10 mouse cellular contexts compared by ENCODE assay signal in genomic region chr17:34699575-34700408, GRCm38 (mm10). TPM values are rescaled to one million over a fixed set of nuclear protein-coding genes. Genes with fewer than 3 reads are reported as not detected.
DNase-seq lines count a peak whose midpoint lies in the region; ATAC-seq lines count a peak whose summit lies in the region.
"Had no signal": no experiment of that assay in that cellular context is flagged by ENCODE, and none has a peak within 500 bp of the region (broad histone marks: within the 10 kb centered on the region; RNA-seq: fewer than 3 reads in every experiment).

No protein-coding gene starts in this region.

- H3K9me3 ChIP-seq in embryonic facial prominence, embryonic 13.5 days: no peaks in the 10 kb centered on the region

- peaks cover 17% of the 10 kb centered on the region for H3K4me1 ChIP-seq in embryonic facial prominence, embryonic 13.5 days

- no peak for ATAC-seq in embryonic facial prominence, embryonic 13.5 days (ENCODE audit: insufficient number of reproducible peaks, insufficient read depth, low FRiP score, low TSS enrichment, low read depth)
- ATAC-seq: liver, postnatal 0 days had no signal

- peak; percentile 84 for DNase-seq in brain, adult 2 months (ENCODE audit: low read depth, low spot score)
- peak; percentile 81 for DNase-seq in layer of hippocampus, adult 11-12 months (ENCODE audit: low spot score)
- peak; percentile 43 for DNase-seq in lung, postnatal 36 days
- no peak for DNase-seq in adrenal gland, adult 2 months
- no peak for DNase-seq in adrenal gland, adult (ENCODE audit: inconsistent age in 2 of 2, low spot score in 1 of 2)
- no peak for DNase-seq in spleen, adult 18-20 months
- DNase-seq in gastrocnemius, adult 8-10 months (ENCODE audit: low spot score in 2 of 2): no peak
- DNase-seq: cerebellum, adult 11 months; liver, postnatal 0 days had no signal

- peak overlapping the region; percentile 81 for H3K27ac ChIP-seq in embryonic facial prominence, embryonic 13.5 days

- H3K4me2 ChIP-seq in embryonic facial prominence, embryonic 13.5 days: no peak overlapping the region; the same call in 1 of the 2 replicates

- H3K9ac ChIP-seq in embryonic facial prominence, embryonic 13.5 days: 0 out of 2 replicates have a peak overlapping the region, but pooled peaks have one; percentile 44
- H3K9ac ChIP-seq: liver, postnatal 0 days had no signal

- no peaks in the 10 kb centered on the region for H3K27me3 ChIP-seq in embryonic facial prominence, embryonic 13.5 days

- WGBS in embryonic facial prominence, embryonic 13.5 days: 29% methylated on average over 14 of the region's 14 CpGs

- H3K36me3 ChIP-seq in embryonic facial prominence, embryonic 13.5 days: no peaks in the 10 kb centered on the region

- H3K4me3 ChIP-seq in embryonic facial prominence, embryonic 13.5 days: no peak overlapping the region

RNA-seq across cellular contexts. Expression of gene Tnxb, which starts 29.5 kb away (rescaled TPM):
- 0.03 and 0.04 TPM in 2 replicates for polyA plus RNA-seq in embryonic facial prominence, embryonic 13.5 days (2015; fragmentation: Nextera tagmentation; extraction: Ambion mirVana)
- 10 to 100 TPM; 20.2 to 30.1 TPM for total RNA-seq in adrenal gland, adult 2 months (2021)
- polyA plus RNA-seq in adrenal gland, adult 2 months (2012; rRNA removed): 23.4 and 23.6 TPM in 2 replicates
- total RNA-seq in gastrocnemius, adult 8-10 months (2022): 10 to 100 TPM; 18.1 to 27.4 (median 23.3) TPM

RNA-seq across cellular contexts. Expression of gene C4b, which starts 43.9 kb away (rescaled TPM):
- polyA plus RNA-seq in embryonic facial prominence, embryonic 13.5 days (2015; fragmentation: Nextera tagmentation; extraction: Ambion mirVana): 0.34 TPM in 1 of 2 replicates, not detected in the other
- 100 to 1,000 TPM; 121 to 181 TPM for total RNA-seq in adrenal gland, adult 2 months (2021)
- polyA plus RNA-seq in adrenal gland, adult 2 months (2012; rRNA removed): 48.1 and 51.4 TPM in 2 replicates
- total RNA-seq in gastrocnemius, adult 8-10 months (2022): 10 to 100 TPM in 1 of 4 experiments, 1 to 10 TPM in 3; 1.3 to 10.9 (median 4.9) TPM

RNA-seq across cellular contexts. Expression of gene Atf6b, which starts 52.8 kb away (rescaled TPM):
- polyA plus RNA-seq in embryonic facial prominence, embryonic 13.5 days (2015; fragmentation: Nextera tagmentation; extraction: Ambion mirVana): 97.8 and 106 TPM in 2 replicates
- total RNA-seq in adrenal gland, adult 2 months (2021): 10 to 100 TPM; 44.1 to 53.2 TPM
- polyA plus RNA-seq in adrenal gland, adult 2 months (2012; rRNA removed): 114 and 118 TPM in 2 replicates
- total RNA-seq in gastrocnemius, adult 8-10 months (2022): 1 to 10 TPM; 5.4 to 7.6 (median 6.3) TPM

RNA-seq across cellular contexts. Expression of gene Fkbpl, which starts 55.2 kb away (rescaled TPM):
- polyA plus RNA-seq in embryonic facial prominence, embryonic 13.5 days (2015; fragmentation: Nextera tagmentation; extraction: Ambion mirVana): 15.0 and 18.0 TPM in 2 replicates
- 10 to 100 TPM; 12.7 to 17.2 TPM for total RNA-seq in adrenal gland, adult 2 months (2021)
- 7.1 and 7.6 TPM in 2 replicates for polyA plus RNA-seq in adrenal gland, adult 2 months (2012; rRNA removed)
- total RNA-seq in gastrocnemius, adult 8-10 months (2022): 1 to 10 TPM; 5.3 to 9.4 (median 8.9) TPM

Comparison
In these comparisons a context has a peak if more than half of its experiments do, and no peak if none do; other contexts are left out.
1. DNase-seq: peak in brain, adult 2 months (single experiment), layer of hippocampus, adult 11-12 months (single experiment) and lung, postnatal 36 days (single experiment); none in adrenal gland, adult 2 months (single experiment), adrenal gland, adult (0 of 2), spleen, adult 18-20 months (0 of 2) and gastrocnemius, adult 8-10 months (0 of 2).
2. RNA of gene C4b, which starts 43.9 kb away (total RNA-seq): 121 to 181 TPM in adrenal gland, adult 2 months; 1.3 to 10.9 TPM in gastrocnemius, adult 8-10 months; every median in the first group is over 10 times any median in the second.
3. RNA of gene Atf6b, which starts 52.8 kb away (total RNA-seq): 44.1 to 53.2 TPM in adrenal gland, adult 2 months; 5.4 to 7.6 TPM in gastrocnemius, adult 8-10 months; every median in the first group is over 4 times any median in the second.